Comparison of ENCODE assay signal across 16 mouse cellular contexts in the genomic region with DNA sequence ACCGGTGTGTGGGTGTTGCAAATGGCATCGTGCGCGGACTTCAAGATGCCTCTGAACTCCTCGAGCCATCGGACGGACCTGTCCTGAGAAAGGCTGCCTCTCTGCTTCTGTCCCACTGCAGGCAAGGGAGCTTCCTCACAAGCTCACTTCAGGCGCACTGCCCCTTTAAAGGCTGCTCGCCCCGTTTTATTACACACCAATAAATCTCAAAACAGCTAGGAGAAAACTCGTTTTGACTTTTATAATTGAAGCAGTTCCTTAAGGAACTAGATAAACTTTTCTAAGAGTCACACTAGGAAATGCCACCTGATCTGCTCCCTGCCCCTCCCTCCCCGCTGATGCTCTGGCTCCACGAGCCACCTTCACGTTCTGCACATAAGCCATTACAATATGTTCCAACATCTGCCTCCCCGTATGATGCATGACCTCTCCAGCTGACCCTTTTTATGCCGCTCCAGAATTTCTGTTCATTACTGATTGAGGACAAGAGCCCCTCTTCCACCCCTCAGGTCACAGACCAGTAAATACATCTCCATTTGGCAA.
DNase-seq lines count a peak whose midpoint lies in the region; ATAC-seq and TF ChIP-seq lines count a peak whose summit lies in the region.
"Had no signal": no experiment of that assay in that cellular context is flagged by ENCODE, and none has a peak within 500 bp of the region (broad histone marks: within the 10 kb centered on the region; RNA-seq: fewer than 3 reads in every experiment).

No protein-coding gene starts in this region.

- H3K4me3 ChIP-seq in kidney, embryonic 14.5 days (ENCODE audit: low read length): no peak overlapping the region
- no peak overlapping the region for H3K4me3 ChIP-seq in intestine, embryonic 14.5 days (ENCODE audit: low read depth, low read length)
- H3K4me3 ChIP-seq in neural tube, embryonic 12.5 days: no peak overlapping the region
- H3K4me3 ChIP-seq: embryonic facial prominence, embryonic 15.5 days; heart, embryonic 12.5 days; hindbrain, embryonic 10.5 days; layer of hippocampus, adult 2 months had no signal

- no peaks in the 10 kb centered on the region for H3K4me1 ChIP-seq in kidney, embryonic 14.5 days (ENCODE audit: control insufficient read depth, insufficient read depth, low read length)
- no peaks in the 10 kb centered on the region for H3K4me1 ChIP-seq in intestine, embryonic 14.5 days (replicated peaks; ENCODE audit: control insufficient read depth, insufficient read depth, low read length)
- peaks cover 6% of the 10 kb centered on the region; the same call in 1 of the 2 replicates for H3K4me1 ChIP-seq in neural tube, embryonic 12.5 days
- H3K4me1 ChIP-seq: embryonic facial prominence, embryonic 15.5 days; heart, embryonic 12.5 days had no signal

- no peaks in the 10 kb centered on the region for H3K27me3 ChIP-seq in kidney, embryonic 14.5 days (ENCODE audit: control insufficient read depth, insufficient read depth, low read length)
- H3K27me3 ChIP-seq in intestine, embryonic 14.5 days (replicated peaks; ENCODE audit: control insufficient read depth, insufficient read depth, low read length): no peaks in the 10 kb centered on the region
- no peaks in the 10 kb centered on the region for H3K27me3 ChIP-seq in neural tube, embryonic 12.5 days (replicated peaks)
- H3K27me3 ChIP-seq: embryonic facial prominence, embryonic 15.5 days; heart, embryonic 12.5 days had no signal

- 18% methylated on average over 16 of the region's 16 CpGs for WGBS in kidney, embryonic 14.5 days
- WGBS in intestine, embryonic 14.5 days: 32% methylated on average over 16 of the region's 16 CpGs
- WGBS in neural tube, embryonic 12.5 days: 26% methylated on average over 16 of the region's 16 CpGs

- TF ChIP-seq POLR2A in brain, embryonic 14.5 days (IDR thresholded peaks at IDR 0.05; ENCODE audit: borderline replicate concordance, extremely low read depth, insufficient read depth, insufficient read length, poor library complexity, severe bottlenecking): no peak

- no peaks in the 10 kb centered on the region for H3K36me3 ChIP-seq in kidney, embryonic 14.5 days (ENCODE audit: control insufficient read depth, insufficient read depth, low read length)
- H3K36me3 ChIP-seq in intestine, embryonic 14.5 days (ENCODE audit: control insufficient read depth, insufficient read depth, low read length): no peaks in the 10 kb centered on the region
- H3K36me3 ChIP-seq in neural tube, embryonic 12.5 days: no peaks in the 10 kb centered on the region
- H3K36me3 ChIP-seq: embryonic facial prominence, embryonic 15.5 days; heart, embryonic 12.5 days; hindbrain, embryonic 10.5 days had no signal

- H3K9ac ChIP-seq in kidney, embryonic 14.5 days (ENCODE audit: low read depth, low read length): no peak overlapping the region
- no peak overlapping the region for H3K9ac ChIP-seq in intestine, embryonic 14.5 days (ENCODE audit: low read length)
- no peak overlapping the region for H3K9ac ChIP-seq in neural tube, embryonic 12.5 days
- H3K9ac ChIP-seq: embryonic facial prominence, embryonic 15.5 days; heart, embryonic 12.5 days; liver, postnatal 0 days had no signal

- no peaks in the 10 kb centered on the region for H3K9me3 ChIP-seq in kidney, embryonic 14.5 days (ENCODE audit: control insufficient read depth, low read length)
- no peaks in the 10 kb centered on the region for H3K9me3 ChIP-seq in intestine, embryonic 14.5 days (ENCODE audit: control insufficient read depth, low read length)
- H3K9me3 ChIP-seq in neural tube, embryonic 12.5 days: no peaks in the 10 kb centered on the region
- H3K9me3 ChIP-seq: embryonic facial prominence, embryonic 15.5 days; heart, embryonic 12.5 days; hindbrain, embryonic 10.5 days had no signal

- DNase-seq in kidney, adult 8-10 months: no peak
- peak; percentile 48 for DNase-seq in brain, embryonic 14.5 days (ENCODE audit: low read depth)
- peak; percentile 53 for DNase-seq in intestine, embryonic 14.5 days (ENCODE audit: low spot score)
- DNase-seq in right cerebral cortex, adult 2 months (ENCODE audit: low spot score in 2 of 2): no peak
- no peak for DNase-seq in cerebellum, adult 8-10 months
- DNase-seq: cerebellum, adult 2 months; gastrocnemius, postnatal 25 days; liver, postnatal 0 days had no signal

- H3K27ac ChIP-seq in kidney, embryonic 14.5 days (ENCODE audit: low read depth, low read length): no peak overlapping the region
- H3K27ac ChIP-seq in intestine, embryonic 14.5 days (ENCODE audit: low read depth): no peak overlapping the region
- no peak overlapping the region for H3K27ac ChIP-seq in neural tube, embryonic 12.5 days
- H3K27ac ChIP-seq: embryonic facial prominence, embryonic 15.5 days; hindbrain, embryonic 10.5 days; layer of hippocampus, adult 2 months had no signal

- peak overlapping the region; percentile 29 for H3K4me2 ChIP-seq in kidney, embryonic 14.5 days (replicated peaks; ENCODE audit: low read depth, low read length)
- peak overlapping the region; percentile 26 for H3K4me2 ChIP-seq in intestine, embryonic 14.5 days (ENCODE audit: low read length)
- peak overlapping the region; percentile 41 for H3K4me2 ChIP-seq in neural tube, embryonic 12.5 days (replicated peaks)
- H3K4me2 ChIP-seq: embryonic facial prominence, embryonic 15.5 days; heart, embryonic 12.5 days had no signal

- ATAC-seq in kidney, embryonic 14.5 days (ENCODE audit: low FRiP score, low TSS enrichment): 0 out of 2 replicates have a peak, but pooled peaks have one; percentile 41
- peak; percentile 69 for ATAC-seq in intestine, embryonic 14.5 days (replicated peaks; ENCODE audit: low FRiP score, low TSS enrichment, low read depth)
- peak; percentile 33; the same call in 1 of the 2 replicates for ATAC-seq in neural tube, embryonic 12.5 days (ENCODE audit: low FRiP score, low read depth)
- ATAC-seq: CD4-positive, CD25-positive, alpha-beta regulatory T cell, adult 4 months; forebrain, embryonic 16.5 days; liver, postnatal 0 days had no signal

- TF ChIP-seq CTCF in brain, embryonic 14.5 days (IDR thresholded peaks at IDR 0.05; ENCODE audit: borderline replicate concordance, extremely low read depth, insufficient read depth, insufficient read length): no peak

Comparison
In these comparisons a context has a peak if more than half of its experiments do, and no peak if none do; other contexts are left out.
1. DNase-seq: peak in brain, embryonic 14.5 days (single experiment) and intestine, embryonic 14.5 days (single experiment); none in kidney, adult 8-10 months (0 of 2), right cerebral cortex, adult 2 months (0 of 2) and cerebellum, adult 8-10 months (single experiment).
2. Peak in every context shown above with its lines, with median percentiles within 50 percentile points of each other: ATAC-seq and H3K4me2 ChIP-seq.